Mouse (Mus musculus): ENCODE results near the gene Sec23b. TPM values are rescaled to one million over a fixed set of nuclear protein-coding genes. Genes with fewer than 3 reads are reported as not detected.
A peak's percentile ranks its signal among the peaks of the same experiment; 100 is the strongest.
"Not testable (repeated sequence)": the region's sequence is repeated elsewhere in the genome, so short reads cannot be mapped to it uniquely, and the experiment has no call there.

Gene Sec23b
- total and polyA plus RNA-seq, 2 experiments from 2014 or later: 56.7 to 64.3 TPM

GRCm38 (mm10) chr2:144550529-144550928, 5.5 kb upstream of the Sec23b start, which contains the start of gene Rbbp9:
TSS of gene Rbbp9 (minus strand) at chr2:144550869.
- no peak for TF ChIP-seq CTCF (IDR thresholded peaks at IDR 0.05; ENCODE audit: low read depth)
- peak within 1 kb of the TSS; percentile 71 for H3K27ac ChIP-seq (ENCODE audit: low read depth, low read length)
- 0% methylated on average over 17 of the region's 17 CpGs for WGBS
- peaks cover 7% of the 10 kb centered on the region for H3K4me1 ChIP-seq (ENCODE audit: insufficient read depth)
- H3K4me2 ChIP-seq (ENCODE audit: low read depth): peak within 1 kb of the TSS; percentile 54
- H3K27me3 ChIP-seq (ENCODE audit: insufficient read depth, low read length): no peaks in the 10 kb centered on the region
- ATAC-seq (peak; percentile 97), DNase-seq (peak; percentile 81)
- peak within 1 kb of the TSS; percentile 60 for H3K4me3 ChIP-seq (ENCODE audit: low read depth, low read length)
- peak within 1 kb of the TSS; percentile 77 for H3K9ac ChIP-seq
- no peaks in the 10 kb centered on the region for H3K9me3 ChIP-seq (ENCODE audit: low read length)
- H3K36me3 ChIP-seq (ENCODE audit: insufficient read depth): peaks cover 8% of the 10 kb centered on the region; the same call in 1 of the 2 replicates

- H3K27me3 ChIP-seq (ENCODE audit: insufficient read depth, low read length): no peaks in the 10 kb centered on the region
- 92% methylated on average over 3 of the region's 3 CpGs for WGBS
- H3K9me3 ChIP-seq (ENCODE audit: low read length): no peaks in the 10 kb centered on the region
- H3K4me3 ChIP-seq (ENCODE audit: low read depth, low read length): no peak overlapping the region
- DNase-seq (no peak), ATAC-seq (no peak)
- H3K27ac ChIP-seq (ENCODE audit: low read depth, low read length): no peak overlapping the region
- peaks cover 13% of the 10 kb centered on the region for H3K4me1 ChIP-seq (ENCODE audit: insufficient read depth)
- no peak overlapping the region for H3K4me2 ChIP-seq (ENCODE audit: low read depth)
- peaks cover under 1% of the 10 kb centered on the region; the same call in 1 of the 2 replicates for H3K36me3 ChIP-seq (ENCODE audit: insufficient read depth)
- TF ChIP-seq CTCF (IDR thresholded peaks at IDR 0.05; ENCODE audit: low read depth): no peak
- no peak overlapping the region for H3K9ac ChIP-seq
Measured at GRCm38 (mm10) chr2:144553905-144554304, 2.1 kb upstream of the Sec23b start.

GRCm38 (mm10) chr2:144555286-144555819, 676 bp upstream of the Sec23b start:
- H3K4me2 ChIP-seq (ENCODE audit: low read depth): peak overlapping the region; percentile 70
- 4% methylated on average over 14 of the region's 14 CpGs for WGBS
- H3K9ac ChIP-seq: peak overlapping the region; percentile 59
- H3K36me3 ChIP-seq (ENCODE audit: insufficient read depth): peaks cover 3% of the 10 kb centered on the region; the same call in 1 of the 2 replicates
- no peaks in the 10 kb centered on the region for H3K27me3 ChIP-seq (ENCODE audit: insufficient read depth, low read length)
- H3K27ac ChIP-seq (ENCODE audit: low read depth, low read length): peak overlapping the region; percentile 72
- peak overlapping the region; percentile 79 for H3K4me3 ChIP-seq (ENCODE audit: low read depth, low read length)
- TF ChIP-seq CTCF (IDR thresholded peaks at IDR 0.05; ENCODE audit: low read depth): no peak
- peaks cover 10% of the 10 kb centered on the region for H3K4me1 ChIP-seq (ENCODE audit: insufficient read depth)
- H3K9me3 ChIP-seq (ENCODE audit: low read length): no peaks in the 10 kb centered on the region
- ATAC-seq (no peak), DNase-seq (no peak)

GRCm38 (mm10) chr2:144588723-144589122, 32.7 kb downstream of the Sec23b start:
- Histone ChIP-seq H3K4me3 (ENCODE audit: low read depth, low read length) (no peak overlapping the region), H3K9ac (no peak overlapping the region), H3K4me2 (ENCODE audit: low read depth) (no peak overlapping the region), H3K9me3 (ENCODE audit: low read length) (no peaks in the 10 kb centered on the region), H3K36me3 (ENCODE audit: insufficient read depth) (peaks cover 54% of the 10 kb centered on the region), H3K27ac (ENCODE audit: low read depth, low read length) (no peak overlapping the region), H3K27me3 (ENCODE audit: insufficient read depth, low read length) (no peaks in the 10 kb centered on the region), H3K4me1 (ENCODE audit: insufficient read depth) (no peaks in the 10 kb centered on the region)
- DNase-seq (no peak), ATAC-seq (no peak)
- TF ChIP-seq CTCF (IDR thresholded peaks at IDR 0.05; ENCODE audit: low read depth): peak; percentile 42
- 86% methylated on average over 4 of the region's 4 CpGs for WGBS

- H3K9me3 ChIP-seq (ENCODE audit: low read length); H3K27me3 ChIP-seq (ENCODE audit: insufficient read depth, low read length); H3K4me1 ChIP-seq (ENCODE audit: insufficient read depth); H3K9ac ChIP-seq; H3K4me2 ChIP-seq (ENCODE audit: low read depth); H3K4me3 ChIP-seq (ENCODE audit: low read depth, low read length); H3K27ac ChIP-seq (ENCODE audit: low read depth, low read length); DNase-seq; ATAC-seq: not testable (repeated sequence)
- peaks cover 18% of the 10 kb centered on the region for H3K36me3 ChIP-seq (ENCODE audit: insufficient read depth)
- 66% methylated on average over 8 of the region's 8 CpGs for WGBS
Measured at GRCm38 (mm10) chr2:144593036-144593435, 37.0 kb downstream of the Sec23b start.

- DNase-seq (peak; percentile 88), ATAC-seq (peak; percentile 99)
- TF ChIP-seq CTCF (IDR thresholded peaks at IDR 0.05; ENCODE audit: low read depth): no peak
- H3K27ac ChIP-seq (ENCODE audit: low read depth, low read length): 0 out of 2 replicates have a peak within 1 kb of the TSS, but pooled peaks have one; percentile 15
- H3K9ac ChIP-seq: peak within 1 kb of the TSS; percentile 57
- 1% methylated on average over 31 of the region's 31 CpGs for WGBS
- H3K4me1 ChIP-seq (ENCODE audit: insufficient read depth): no peaks in the 10 kb centered on the region
- peaks cover 9% of the 10 kb centered on the region for H3K36me3 ChIP-seq (ENCODE audit: insufficient read depth)
- peak within 1 kb of the TSS; percentile 57 for H3K4me2 ChIP-seq (ENCODE audit: low read depth)
- H3K4me3 ChIP-seq (ENCODE audit: low read depth, low read length): peak within 1 kb of the TSS; percentile 55
- no peaks in the 10 kb centered on the region for H3K27me3 ChIP-seq (ENCODE audit: insufficient read depth, low read length)
- no peaks in the 10 kb centered on the region for H3K9me3 ChIP-seq (ENCODE audit: low read length)
Measured at GRCm38 (mm10) chr2:144593951-144594651, 38.1 kb downstream of the Sec23b start, which contains the start of gene Smim26. TSS of gene Smim26 (plus strand) at chr2:144594054.

- DNase-seq (no peak), ATAC-seq (no peak)
Measured at GRCm38 (mm10) chr2:144598006-144598405, 42.0 kb downstream of the Sec23b start.

More at GRCm38 (mm10) chr2:144598006-144598405, 42.0 kb downstream of the Sec23b start:
- H3K27me3 ChIP-seq (ENCODE audit: insufficient read depth, low read length): no peaks in the 10 kb centered on the region
- H3K4me2 ChIP-seq (ENCODE audit: low read depth): no peak overlapping the region
- no peak overlapping the region for H3K4me3 ChIP-seq (ENCODE audit: low read depth, low read length)
- 80% methylated on average over 2 of the region's 2 CpGs for WGBS
- H3K36me3 ChIP-seq (ENCODE audit: insufficient read depth): no peaks in the 10 kb centered on the region
- TF ChIP-seq CTCF (IDR thresholded peaks at IDR 0.05; ENCODE audit: low read depth): no peak
- no peak overlapping the region for H3K9ac ChIP-seq
- H3K4me1 ChIP-seq (ENCODE audit: insufficient read depth): no peaks in the 10 kb centered on the region; the same call in 1 of the 2 replicates
- H3K9me3 ChIP-seq (ENCODE audit: low read length): no peaks in the 10 kb centered on the region
- H3K27ac ChIP-seq (ENCODE audit: low read depth, low read length): no peak overlapping the region
